In genomic region chr10:83152723-83153122, GRCm38 (mm10) we compare ENCODE assay signal across 12 mouse cellular contexts.
"Had no signal": no experiment of that assay in that cellular context is flagged by ENCODE, and none has a peak within 500 bp of the region (broad histone marks: within the 10 kb centered on the region; RNA-seq: fewer than 3 reads in every experiment).

No protein-coding gene starts in this region.

- H3K4me2 ChIP-seq: neural tube, embryonic 13.5 days had no signal

- ATAC-seq: intestine, postnatal 0 days had no signal

- H3K9me3 ChIP-seq: limb, embryonic 13.5 days; midbrain, embryonic 10.5 days; neural tube, embryonic 13.5 days; stomach, embryonic 15.5 days had no signal

- H3K36me3 ChIP-seq: limb, embryonic 13.5 days; midbrain, embryonic 10.5 days; stomach, embryonic 15.5 days had no signal

- H3K4me3 ChIP-seq: layer of hippocampus, adult 2 months; limb, embryonic 13.5 days; midbrain, embryonic 10.5 days; neural tube, embryonic 13.5 days; stomach, embryonic 15.5 days had no signal

- H3K9ac ChIP-seq: limb, embryonic 13.5 days; neural tube, embryonic 13.5 days; stomach, embryonic 15.5 days had no signal

- H3K27ac ChIP-seq: limb, embryonic 13.5 days; midbrain, embryonic 10.5 days; stomach, embryonic 15.5 days had no signal

- H3K27me3 ChIP-seq: limb, embryonic 13.5 days; neural tube, embryonic 13.5 days; stomach, embryonic 15.5 days had no signal

- DNase-seq: left cerebral cortex, postnatal 4 days; lung, adult 18-20 months; midbrain, embryonic 14.5 days; right cerebral cortex, postnatal 14 days; thymus, adult 2 months; thymus, postnatal 25 days had no signal
